Mouse (Mus musculus) midbrain, embryonic 11.5 days (tissue): Measurements from ENCODE around the gene Ndufb10. TPM values are rescaled to one million over a fixed set of nuclear protein-coding genes. Genes with fewer than 3 reads are reported as not detected.
"Not testable (repeated sequence)": the region's sequence is repeated elsewhere in the genome, so short reads cannot be mapped to it uniquely, and the experiment has no call there.

Source experiments
- ATAC-seq: fragments of 200-750 bp; cut with Nextera tagmentation; 2 replicates; pipeline ENCODE4 v1.8.0; 2017; ENCODE audit warnings: moderate TSS enrichment, moderate library complexity; ENCODE audit not compliant: low FRiP score
- DNase-seq: peaks from one replicate; pipeline ENCODE4 v3.0.0; 2015; ENCODE audit warnings: low spot score; ENCODE audit errors: missing footprints
- H3K27ac ChIP-seq: fragments of 300-500 bp; sonication (generic); 2 replicates; pipeline ENCODE4 v1.5.1; 2014; ENCODE audit warnings: low read depth, low read length
- H3K27me3 ChIP-seq: fragments of 300-500 bp; sonication (generic); 2 replicates; pipeline ENCODE4 v1.6.1; 2014; ENCODE audit warnings: mild to moderate bottlenecking, low read length, moderate library complexity, mixed read lengths; ENCODE audit not compliant: control insufficient read depth, insufficient read depth
- H3K36me3 ChIP-seq: fragments of 300-500 bp; sonication (generic); 2 replicates; pipeline ENCODE4 v1.6.1; 2014; ENCODE audit warnings: mild to moderate bottlenecking, low read length, moderate library complexity, mixed read lengths; ENCODE audit not compliant: control insufficient read depth, insufficient read depth
- H3K4me1 ChIP-seq: fragments of 300-500 bp; sonication (generic); 2 replicates; pipeline ENCODE4 v1.6.1; 2014; ENCODE audit warnings: low read length; ENCODE audit not compliant: control insufficient read depth, insufficient read depth
- H3K4me2 ChIP-seq: fragments of 300-500 bp; sonication (generic); 2 replicates; pipeline ENCODE4 v1.6.1; 2014; ENCODE audit warnings: mild to moderate bottlenecking, moderate library complexity
- H3K4me3 ChIP-seq: fragments of 300-500 bp; sonication (generic); 2 replicates; pipeline ENCODE4 v1.5.1; 2014; ENCODE audit warnings: low read depth, low read length
- H3K9ac ChIP-seq: fragments of 300-500 bp; sonication (generic); 2 replicates; pipeline ENCODE4 v1.6.1; 2014; ENCODE audit warnings: low read length
- H3K9me3 ChIP-seq: fragments of 300-500 bp; sonication (generic); 2 replicates; pipeline ENCODE4 v1.6.1; 2016; ENCODE audit warnings: low read length; ENCODE audit not compliant: control insufficient read depth
- WGBS: fragments of 180-500 bp; shearing (Covaris S2); extraction: QIAGEN DNeasy Blood & Tissue Kit; methylation state at CpG from one replicate; pipeline ENCODE4 v1.1.7; 2014; 5-methylcytosine and 5-hydroxymethylcytosine counted together
- polyA plus RNA-seq: library from polyadenylated mRNA; unstranded; fragments of >200 nt; fragmentation: Nextera tagmentation; extraction: Ambion mirVana; gene quantifications from 2 replicates; pipeline ENCODE4 v1.2.1, GENCODE M21; 2014

Gene Ndufb10
- polyA plus RNA-seq, 1 experiment from 2014 or later: 210 TPM

- no peaks in the 10 kb centered on the region for H3K9me3 ChIP-seq
- no peak overlapping the region for H3K9ac ChIP-seq
- H3K27ac ChIP-seq: no peak overlapping the region
- DNase-seq (peak; percentile 67), ATAC-seq (no peak)
- H3K27me3 ChIP-seq: no peaks in the 10 kb centered on the region
- H3K4me1 ChIP-seq: peaks cover 15% of the 10 kb centered on the region
- no peak overlapping the region for H3K4me3 ChIP-seq
- peaks cover 11% of the 10 kb centered on the region for H3K36me3 ChIP-seq
- 81% methylated on average over 3 of the region's 3 CpGs for WGBS
- no peak overlapping the region for H3K4me2 ChIP-seq
Observed at GRCm38 (mm10) chr17:24725637-24726390, 1.5 kb upstream of the Ndufb10 start.

GRCm38 (mm10) chr17:24723881-24724180 lies 447 bp downstream of the Ndufb10 start:
- peaks cover 15% of the 10 kb centered on the region for H3K4me1 ChIP-seq
- peak overlapping the region; percentile 74 for H3K9ac ChIP-seq
- no peaks in the 10 kb centered on the region for H3K27me3 ChIP-seq
- 0% methylated on average over 15 of the region's 15 CpGs for WGBS
- H3K4me3 ChIP-seq: peak overlapping the region; percentile 50
- H3K27ac ChIP-seq: peak overlapping the region; percentile 33
- H3K36me3 ChIP-seq: peaks cover 11% of the 10 kb centered on the region
- no peaks in the 10 kb centered on the region for H3K9me3 ChIP-seq
- DNase-seq (no peak), ATAC-seq (no peak)
- H3K4me2 ChIP-seq: peak overlapping the region; percentile 74

GRCm38 (mm10) chr17:24723122-24723880 lies 977 bp downstream of the Ndufb10 start:
- no peaks in the 10 kb centered on the region for H3K27me3 ChIP-seq
- WGBS: 4% methylated on average over 12 of the region's 12 CpGs
- H3K36me3 ChIP-seq: peaks cover 11% of the 10 kb centered on the region
- ATAC-seq: no peak
- no peak overlapping the region for H3K27ac ChIP-seq
- peaks cover 15% of the 10 kb centered on the region for H3K4me1 ChIP-seq
- peak overlapping the region; percentile 50 for H3K4me3 ChIP-seq
- H3K9me3 ChIP-seq: no peaks in the 10 kb centered on the region
- H3K9ac ChIP-seq: peak overlapping the region; percentile 74
- DNase-seq: peak; percentile 91
- H3K4me2 ChIP-seq: peak overlapping the region; percentile 74

- Histone ChIP-seq H3K4me1 (peaks cover 15% of the 10 kb centered on the region), H3K27ac (no peak overlapping the region), H3K9ac (no peak overlapping the region; the same call in 1 of the 2 replicates), H3K4me3 (0 out of 2 replicates have a peak overlapping the region, but pooled peaks have one; percentile 3), H3K9me3 (no peaks in the 10 kb centered on the region), H3K4me2 (no peak overlapping the region; the same call in 1 of the 2 replicates), H3K36me3 (peaks cover 11% of the 10 kb centered on the region), H3K27me3 (no peaks in the 10 kb centered on the region)
- DNase-seq (peak; percentile 89), ATAC-seq (no peak)
- WGBS: 40% methylated on average over 13 of the region's 13 CpGs
Observed at GRCm38 (mm10) chr17:24722220-24722924, 1.9 kb downstream of the Ndufb10 start.

GRCm38 (mm10) chr17:24721383-24721955 lies 2.8 kb downstream of the Ndufb10 start:
- peak overlapping the region; percentile 47 for H3K9ac ChIP-seq
- DNase-seq: peak; percentile 83
- WGBS: 76% methylated on average over 7 of the region's 7 CpGs

GRCm38 (mm10) chr17:24720616-24721015 lies 3.7 kb downstream of the Ndufb10 start:
- peak overlapping the region; percentile 88 for H3K4me2 ChIP-seq
- peak; percentile 86 for DNase-seq
- ATAC-seq, H3K9me3 ChIP-seq, H3K27me3 ChIP-seq, H3K27ac ChIP-seq: not testable (repeated sequence)
- WGBS: 2% methylated on average over 11 of the region's 11 CpGs
- H3K4me1 ChIP-seq: peaks cover 15% of the 10 kb centered on the region
- peak overlapping the region; percentile 82 for H3K9ac ChIP-seq
- peak overlapping the region; percentile 88 for H3K4me3 ChIP-seq
- H3K36me3 ChIP-seq: peaks cover 11% of the 10 kb centered on the region

More at GRCm38 (mm10) chr17:24721383-24721955, 2.8 kb downstream of the Ndufb10 start:
- H3K27ac ChIP-seq, H3K27me3 ChIP-seq, ATAC-seq, H3K9me3 ChIP-seq: not testable (repeated sequence)
- peak overlapping the region; percentile 88 for H3K4me2 ChIP-seq
- H3K4me1 ChIP-seq: peaks cover 15% of the 10 kb centered on the region
- peak overlapping the region; percentile 88 for H3K4me3 ChIP-seq
- H3K36me3 ChIP-seq: peaks cover 11% of the 10 kb centered on the region

- DNase-seq: peak; percentile 99
- Histone ChIP-seq H3K4me1 (peaks cover 15% of the 10 kb centered on the region), H3K4me3 (peak overlapping the region; percentile 88), H3K36me3 (peaks cover 11% of the 10 kb centered on the region), H3K27me3 (no peaks in the 10 kb centered on the region), H3K4me2 (peak overlapping the region; percentile 88), H3K27ac (peak overlapping the region; percentile 58), H3K9ac (peak overlapping the region; percentile 93), H3K9me3 (no peaks in the 10 kb centered on the region)
- WGBS: under 1% methylated on average over 61 of the region's 61 CpGs
- ATAC-seq: peak; percentile 98
Observed at GRCm38 (mm10) chr17:24719494-24720222, 4.6 kb downstream of the Ndufb10 start.

- DNase-seq, H3K27ac ChIP-seq, ATAC-seq, H3K27me3 ChIP-seq, H3K9me3 ChIP-seq: not testable (repeated sequence)
- Histone ChIP-seq H3K4me2 (peak overlapping the region; percentile 55), H3K4me1 (peaks cover 15% of the 10 kb centered on the region), H3K9ac (peak overlapping the region; percentile 93), H3K4me3 (peak overlapping the region; percentile 88), H3K36me3 (peaks cover 11% of the 10 kb centered on the region)
- 66% methylated on average over 5 of the region's 5 CpGs for WGBS
Observed at GRCm38 (mm10) chr17:24718938-24719337, 5.3 kb downstream of the Ndufb10 start.
